Mouse (Mus musculus) hindbrain, embryonic 14.5 days (tissue): ENCODE results near the gene Tmem50a. TPM values are rescaled to one million over a fixed set of nuclear protein-coding genes. Genes with fewer than 3 reads are reported as not detected.

Source experiments
- ATAC-seq: fragments of 200-750 bp; cut with Nextera tagmentation; 2 replicates; pipeline ENCODE4 v1.8.0; 2017; ENCODE audit warnings: moderate number of reproducible peaks, mild to moderate bottlenecking, moderate TSS enrichment, moderate library complexity; ENCODE audit not compliant: low FRiP score
- DNase-seq: peaks from one replicate; pipeline ENCODE4 v3.0.0-alpha.2; 2015; ENCODE audit warnings: low spot score
- H3K27ac ChIP-seq: fragments of 300-500 bp; sonication (generic); 2 replicates; pipeline ENCODE4 v1.5.1; 2014; ENCODE audit warnings: mild to moderate bottlenecking, moderate library complexity
- H3K27me3 ChIP-seq: fragments of 300-500 bp; sonication (generic); 2 replicates; pipeline ENCODE4 v1.6.1; 2014; ENCODE audit warnings: mild to moderate bottlenecking, low read length, mixed read lengths; ENCODE audit not compliant: control insufficient read depth, insufficient read depth
- H3K36me3 ChIP-seq: fragments of 300-500 bp; sonication (generic); replicated peaks from 2 replicates; pipeline ENCODE4 v1.6.1; 2014; ENCODE audit not compliant: control insufficient read depth, insufficient read depth
- H3K4me1 ChIP-seq: fragments of 300-500 bp; sonication (generic); replicated peaks from 2 replicates; pipeline ENCODE4 v1.6.1; 2014; ENCODE audit warnings: antibody characterized with exemption, low read length, mixed read lengths; ENCODE audit not compliant: control insufficient read depth, insufficient read depth
- H3K4me2 ChIP-seq: fragments of 300-500 bp; sonication (generic); replicated peaks from 2 replicates; pipeline ENCODE4 v1.6.1; 2014; ENCODE audit warnings: mild to moderate bottlenecking, moderate library complexity
- H3K4me3 ChIP-seq: fragments of 300-500 bp; sonication (generic); replicated peaks from 2 replicates; pipeline ENCODE4 v1.5.1; 2014; ENCODE audit warnings: mild to moderate bottlenecking, low read length
- H3K9ac ChIP-seq: fragments of 300-500 bp; sonication (generic); 2 replicates; pipeline ENCODE4 v1.6.1; 2014
- H3K9me3 ChIP-seq: fragments of 300-500 bp; sonication (generic); 2 replicates; pipeline ENCODE4 v1.6.1; 2016; ENCODE audit warnings: low read length; ENCODE audit not compliant: control insufficient read depth
- WGBS: fragments of 180-500 bp; shearing (Covaris S2); extraction: QIAGEN DNeasy Blood & Tissue Kit; methylation state at CpG from one replicate; pipeline ENCODE4 v1.1.7; 2014; 5-methylcytosine and 5-hydroxymethylcytosine counted together
- polyA plus RNA-seq: library from polyadenylated mRNA; unstranded; fragments of >200 nt; fragmentation: Nextera tagmentation; extraction: Ambion mirVana; gene quantifications from 2 replicates; pipeline ENCODE4 v1.2.1, GENCODE M21; 2014

Gene Tmem50a
- polyA plus RNA-seq, 1 experiment from 2014 or later, result 203 TPM

DNA sequence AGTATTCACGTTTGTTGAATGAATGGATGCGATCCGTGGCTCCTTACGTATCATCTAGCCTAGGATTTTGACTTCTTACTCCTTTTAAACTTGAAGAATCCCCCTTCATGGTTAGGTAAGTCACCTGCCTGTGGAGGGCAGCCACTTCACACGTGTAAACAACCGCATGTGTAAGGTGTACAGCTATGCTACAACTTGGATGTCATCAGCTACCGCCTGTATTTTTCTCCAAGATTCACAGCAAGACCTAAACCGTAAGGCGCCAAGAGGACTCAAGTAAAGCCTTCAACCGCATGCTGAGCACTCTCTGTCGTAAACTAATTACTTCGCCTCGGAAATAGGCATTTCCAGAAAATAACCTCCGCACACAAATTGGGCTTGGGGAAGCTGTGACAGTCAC lies 62.9 kb downstream of the Tmem50a start:
- Histone ChIP-seq H3K36me3 (no peaks in the 10 kb centered on the region), H3K9me3 (no peaks in the 10 kb centered on the region), H3K4me2 (peak overlapping the region; percentile 76), H3K9ac (peak overlapping the region; percentile 94), H3K27ac (no peak overlapping the region), H3K4me3 (peak overlapping the region; percentile 83), H3K4me1 (peaks cover 26% of the 10 kb centered on the region), H3K27me3 (0 out of 2 replicates have a peak, but pooled peaks cover 3% of the 10 kb centered on the region)
- ATAC-seq, result no peak
- 9% methylated on average over 14 of the region's 14 CpGs for WGBS
- peak; percentile 36 for DNase-seq

- H3K9ac ChIP-seq, result peak overlapping the region; percentile 94; the same call in 1 of the 2 replicates
- H3K27me3 ChIP-seq, result 0 out of 2 replicates have a peak, but pooled peaks cover 3% of the 10 kb centered on the region
- no peaks in the 10 kb centered on the region for H3K36me3 ChIP-seq
- ATAC-seq (no peak), DNase-seq (no peak)
- no peaks in the 10 kb centered on the region for H3K9me3 ChIP-seq
- H3K4me3 ChIP-seq, result peak overlapping the region; percentile 83
- WGBS, result 39% methylated on average over 2 of the region's 2 CpGs
- H3K27ac ChIP-seq, result no peak overlapping the region
- H3K4me1 ChIP-seq, result peaks cover 26% of the 10 kb centered on the region
- peak overlapping the region; percentile 76 for H3K4me2 ChIP-seq
These were observed 63.6 kb downstream of the Tmem50a start for GRCm38 (mm10) chr4:134851236-134851635.

DNA sequence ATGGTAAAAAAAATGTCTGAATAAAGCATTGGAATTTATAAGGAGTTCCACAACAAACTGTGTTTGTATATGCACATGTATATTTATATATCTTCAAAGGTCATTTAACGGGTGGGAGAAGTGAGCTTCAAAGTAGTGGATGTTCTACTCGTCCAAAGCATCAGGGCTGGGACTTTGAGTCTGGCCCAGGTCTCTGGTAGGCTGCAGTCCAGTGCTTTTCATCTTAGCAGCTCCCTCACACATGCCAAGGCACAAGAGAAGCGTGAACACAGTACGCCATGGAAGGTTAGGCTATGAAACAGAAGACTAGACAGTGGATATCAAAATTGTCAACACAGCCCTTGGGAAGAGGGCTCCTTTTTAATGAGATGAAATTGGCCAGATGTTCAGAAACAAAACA lies 64.3 kb downstream of the Tmem50a start:
- DNase-seq, result no peak

More for the DNA sequence above, 64.3 kb downstream of the Tmem50a start:
- ATAC-seq, result no peak
- Histone ChIP-seq H3K27me3 (no peaks in the 10 kb centered on the region), H3K36me3 (no peaks in the 10 kb centered on the region), H3K4me2 (peak overlapping the region; percentile 76), H3K27ac (no peak overlapping the region), H3K4me1 (peaks cover 26% of the 10 kb centered on the region), H3K9me3 (no peaks in the 10 kb centered on the region), H3K9ac (peak overlapping the region; percentile 6; the same call in 1 of the 2 replicates), H3K4me3 (peak overlapping the region; percentile 83; the same call in 1 of the 2 replicates)
- WGBS, result 71% methylated on average over 4 of the region's 4 CpGs

Other genes with a start within 250 kb of the Tmem50a start
- gene Man1c1, start 210.7 kb downstream of the Tmem50a start, polyA plus RNA-seq, result 7.1 and 7.2 TPM in 2 replicates
- gene Ldlrap1, start 147.0 kb downstream of the Tmem50a start, polyA plus RNA-seq, result 2.3 and 2.7 TPM in 2 replicates
- gene Maco1, start 61.7 kb downstream of the Tmem50a start, polyA plus RNA-seq, result 83.2 and 93.2 TPM in 2 replicates
- gene Rhd, start 50.5 kb downstream of the Tmem50a start, polyA plus RNA-seq, result 0.75 and 1.4 TPM in 2 replicates
- gene Rsrp1, start 8.6 kb upstream of the Tmem50a start, polyA plus RNA-seq, result 405 and 417 TPM in 2 replicates
- 47.7 and 50.2 TPM in 2 replicates for gene Syf2, start 15.9 kb upstream of the Tmem50a start, polyA plus RNA-seq
- not detected in 2 replicates for gene Runx3, start 205.6 kb upstream of the Tmem50a start, polyA plus RNA-seq